Mouse (Mus musculus) B cell, adult (primary cell): ENCODE data around the gene Selenoi. TPM values are rescaled to one million over a fixed set of nuclear protein-coding genes. Genes with fewer than 3 reads are reported as not detected.

ENCODE experiments used
- total RNA-seq: library from RNA; stranded (reverse); gene quantifications from 4 replicates; pipeline ENCODE4 v1.2.4, GENCODE M21; 2023; ENCODE audit not compliant: inconsistent age

Selenoi gene
- 12.8 to 22.1 TPM (median 20.1 TPM) in 4 replicates for total RNA-seq

GRCm38 (mm10) chr5:30232271-30232971 lies at the start of gene Selenoi:
Gene Selenoi (plus strand): TSS chr5:30232581.

GRCm38 (mm10) chr5:30205493-30205892 lies 26.9 kb upstream of the Selenoi start, which contains the start of gene Adgrf3:
Gene Adgrf3 (minus strand): TSS chr5:30205722.

GRCm38 (mm10) chr5:30281291-30281732 lies 48.9 kb downstream of the Selenoi start, which contains the start of gene Drc1:
Gene Drc1 (plus strand): TSS chr5:30281388.

Other genes with a start within 250 kb of the Selenoi start
- gene Il6, start 219.5 kb upstream of the Selenoi start, total RNA-seq: not detected in 4 replicates
- gene Tyms, start 159.0 kb upstream of the Selenoi start, total RNA-seq: 5.5 to 7.5 TPM (median 6.1 TPM) in 4 replicates
- not detected in 4 replicates for gene Garem2, start 127.4 kb upstream of the Selenoi start, total RNA-seq
- gene 3110082J24Rik, start 126.5 kb upstream of the Selenoi start, total RNA-seq: not detected in 4 replicates
- 112 to 114 TPM (median 113 TPM) in 4 replicates for gene Hadha, start 77.4 kb upstream of the Selenoi start, total RNA-seq
- 81.4 to 88.6 TPM (median 86.1 TPM) in 4 replicates for gene Hadhb, start 77.3 kb upstream of the Selenoi start, total RNA-seq
- gene Adgrf3, start 26.9 kb upstream of the Selenoi start, total RNA-seq: not detected in 4 replicates
- gene Drc1, start 48.8 kb downstream of the Selenoi start, total RNA-seq: not detected in 4 replicates
- gene Otof, start 229.4 kb downstream of the Selenoi start, total RNA-seq: not detected in 4 replicates
- not detected in 4 replicates for gene 1700001C02Rik, start 233.5 kb downstream of the Selenoi start, total RNA-seq